Mouse (Mus musculus): ENCODE data around the gene Slc44a5. TPM values are rescaled to one million over a fixed set of nuclear protein-coding genes. Genes with fewer than 3 reads are reported as not detected.

Slc44a5 gene
- total RNA-seq, 1 experiment from 2014 or later, result not detected

Other genes starting within 250 kb of the Slc44a5 start
- 6.8 and 9.2 TPM in 2 replicates for gene St6galnac3, start 248.3 kb upstream of the Slc44a5 start, total RNA-seq (2017)
- not detected in 2 replicates for gene Asb17, start 129.2 kb upstream of the Slc44a5 start, total RNA-seq (2017)
- 0.23 and 0.61 TPM in 2 replicates for gene Msh4, start 67.3 kb upstream of the Slc44a5 start, total RNA-seq (2017)
- gene Rabggtb, start 60.4 kb upstream of the Slc44a5 start, total RNA-seq (2017), result 54.6 and 56.6 TPM in 2 replicates
- 157 and 170 TPM in 2 replicates for gene Acadm, start 28.8 kb upstream of the Slc44a5 start, total RNA-seq (2017)